Mouse (Mus musculus) liver, postnatal 0 days (tissue): Measurements from ENCODE around the gene Smg6. TPM values are rescaled to one million over a fixed set of nuclear protein-coding genes. Genes with fewer than 3 reads are reported as not detected.

ENCODE experiments used
- ATAC-seq: fragments of 200-750 bp; cut with Nextera tagmentation; 2 replicates; pipeline ENCODE4 v1.8.0; 2017; ENCODE audit warnings: mild to moderate bottlenecking, moderate library complexity
- DNase-seq: peaks from one replicate; pipeline ENCODE4 v3.0.0-alpha.2; 2016
- H3K27ac ChIP-seq: fragments of 300-500 bp; sonication (generic); 2 replicates; pipeline ENCODE4 v1.5.1; 2014; ENCODE audit warnings: antibody characterized with exemption, moderate library complexity, mild to moderate bottlenecking, low read depth
- H3K27me3 ChIP-seq: fragments of 300-500 bp; sonication (generic); 2 replicates; pipeline ENCODE4 v1.6.1; 2014; ENCODE audit warnings: low read length, control low read depth, mixed read lengths; ENCODE audit not compliant: insufficient read depth
- H3K36me3 ChIP-seq: fragments of 300-500 bp; sonication (generic); replicated peaks from 2 replicates; pipeline ENCODE4 v1.6.1; 2014; ENCODE audit warnings: mild to moderate bottlenecking, control low read depth, low read length, moderate library complexity, mixed read lengths; ENCODE audit not compliant: insufficient read depth
- H3K4me1 ChIP-seq: fragments of 300-500 bp; sonication (generic); 2 replicates; pipeline ENCODE4 v1.6.1; 2014; ENCODE audit warnings: antibody characterized with exemption, mild to moderate bottlenecking, control low read depth; ENCODE audit not compliant: insufficient read depth
- H3K4me2 ChIP-seq: fragments of 300-500 bp; sonication (generic); 2 replicates; pipeline ENCODE4 v1.6.1; 2014; ENCODE audit warnings: low read depth, mild to moderate bottlenecking, low read length, moderate library complexity, mixed read lengths
- H3K4me3 ChIP-seq: fragments of 300-500 bp; sonication (generic); 2 replicates; pipeline ENCODE4 v1.5.1; 2014; ENCODE audit warnings: low read depth, low read length
- H3K9ac ChIP-seq: fragments of 300-500 bp; sonication (generic); replicated peaks from 2 replicates; pipeline ENCODE4 v1.6.1; 2014; ENCODE audit warnings: mild to moderate bottlenecking, moderate library complexity
- H3K9me3 ChIP-seq: fragments of 300-500 bp; sonication (generic); 2 replicates; pipeline ENCODE4 v1.6.1; 2016; ENCODE audit warnings: mild to moderate bottlenecking, control low read depth, low read length, mixed read lengths
- CTCF ChIP-seq: sonication (generic); IDR thresholded peaks from 2 replicates; pipeline ENCODE4 v1.5.1; 2016; ENCODE audit warnings: antibody characterized with exemption, low read depth
- EP300 ChIP-seq: IDR thresholded peaks from 2 replicates; pipeline ENCODE4 v1.6.1; 2016; ENCODE audit warnings: antibody characterized with exemption, low read depth, mild to moderate bottlenecking
- WGBS: fragments of 180-500 bp; shearing (Covaris S2); extraction: QIAGEN DNeasy Blood & Tissue Kit; methylation state at CpG from one replicate; pipeline ENCODE4 v1.1.7; 2014; ENCODE audit not compliant: insufficient replicate concordance; 5-methylcytosine and 5-hydroxymethylcytosine counted together
- polyA plus RNA-seq: library from polyadenylated mRNA; unstranded; fragments of >200 nt; fragmentation: Nextera tagmentation; extraction: Ambion mirVana; gene quantifications from 2 replicates; pipeline ENCODE4 v1.2.1, GENCODE M21; 2015

The Smg6 gene
- polyA plus RNA-seq, 1 experiment from 2014 or later: 4.7 TPM

DNA sequence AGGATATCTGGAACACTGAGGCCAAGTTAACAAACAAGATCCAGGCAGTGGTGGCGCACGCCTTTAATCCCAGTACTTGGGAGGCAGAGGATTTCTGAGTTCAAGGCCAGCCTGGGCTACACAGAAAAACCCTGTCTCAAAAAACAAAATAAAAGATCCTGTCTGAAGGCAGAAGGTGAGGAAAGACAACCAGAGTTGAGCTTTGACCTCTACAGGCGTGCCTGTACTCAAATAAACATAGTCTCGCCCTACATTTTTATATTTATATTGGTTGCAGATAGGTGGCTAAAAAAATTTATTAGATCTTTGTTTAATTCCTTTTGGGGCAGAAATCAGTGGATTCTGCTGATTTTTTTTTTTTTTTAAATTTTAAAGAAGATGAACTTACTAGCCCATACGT lies 23.2 kb upstream of the Smg6 start:
- H3K4me1 ChIP-seq: peaks cover 5% of the 10 kb centered on the region; the same call in 1 of the 2 replicates
- 75% methylated on average over 5 of the region's 5 CpGs for WGBS
- ATAC-seq: no peak
- H3K4me3 ChIP-seq: no peak overlapping the region
- H3K27ac ChIP-seq: no peak overlapping the region
- H3K27me3 ChIP-seq: no peaks in the 10 kb centered on the region
- no peak for DNase-seq
- no peak overlapping the region for H3K9ac ChIP-seq
- TF ChIP-seq CTCF: no peak
- TF ChIP-seq EP300: no peak
- no peaks in the 10 kb centered on the region for H3K9me3 ChIP-seq
- peaks cover 71% of the 10 kb centered on the region for H3K36me3 ChIP-seq
- H3K4me2 ChIP-seq: no peak overlapping the region

DNA sequence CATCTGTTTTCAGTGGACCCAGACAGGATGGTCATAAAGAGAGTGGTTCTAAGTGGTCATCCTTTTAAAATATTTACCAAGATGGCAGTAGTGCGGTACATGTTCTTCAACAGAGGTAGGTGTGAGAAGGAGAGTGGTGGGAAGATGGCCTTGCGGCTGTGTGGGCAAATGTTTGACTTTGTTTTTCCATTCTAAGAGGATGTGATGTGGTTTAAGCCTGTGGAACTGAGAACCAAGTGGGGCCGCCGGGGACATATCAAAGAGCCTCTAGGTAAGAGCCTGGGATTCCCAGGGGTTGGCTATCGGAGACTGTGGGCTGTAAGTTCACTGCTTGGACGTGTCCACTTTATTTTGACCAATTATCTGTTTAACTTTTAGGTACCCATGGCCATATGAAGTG lies 17.8 kb upstream of the Smg6 start:
- Histone ChIP-seq H3K27me3 (no peaks in the 10 kb centered on the region), H3K36me3 (peaks cover 63% of the 10 kb centered on the region), H3K4me3 (no peak overlapping the region), H3K9me3 (no peaks in the 10 kb centered on the region), H3K4me1 (no peaks in the 10 kb centered on the region), H3K9ac (no peak overlapping the region), H3K4me2 (no peak overlapping the region), H3K27ac (no peak overlapping the region)
- DNase-seq (no peak), ATAC-seq (no peak)
- TF ChIP-seq CTCF (no peak), EP300 (no peak)
- WGBS: 86% methylated on average over 6 of the region's 6 CpGs

DNA sequence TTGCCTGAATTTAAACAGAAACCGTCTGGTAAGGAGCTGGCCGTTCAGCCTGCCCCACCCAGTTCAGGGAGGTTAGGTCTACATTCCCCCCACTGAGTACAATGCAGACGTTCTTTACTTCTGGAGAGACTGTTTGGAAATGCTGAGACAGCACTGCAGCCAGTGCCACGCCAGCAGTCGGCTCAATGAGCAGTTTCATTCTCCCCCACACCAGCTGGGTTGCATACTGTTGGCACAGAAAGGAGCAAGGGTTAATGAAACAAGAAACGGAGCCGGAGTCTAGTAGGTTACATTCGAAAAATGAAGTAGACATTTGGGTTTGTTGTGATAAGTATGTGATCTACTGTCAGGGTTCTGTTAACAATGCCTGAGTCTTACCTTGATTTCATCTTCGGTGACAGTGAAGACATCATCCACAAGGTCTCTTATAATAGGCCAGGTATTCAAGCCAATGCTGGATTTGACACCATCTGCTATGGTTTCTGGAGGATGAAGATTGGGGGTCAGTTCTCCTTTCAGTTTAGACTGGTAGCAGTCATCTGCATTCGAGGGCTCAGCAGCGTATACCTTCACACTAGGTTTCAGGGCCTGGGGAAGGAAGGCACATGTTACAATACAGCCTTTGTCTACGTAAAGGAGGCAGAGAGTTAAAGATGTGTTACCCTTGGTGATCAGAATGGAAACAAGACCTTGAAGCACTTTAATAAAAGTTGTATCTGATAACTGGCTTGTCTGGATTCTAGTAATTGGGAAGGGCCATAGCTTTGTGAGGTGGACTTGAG lies 16.8 kb upstream of the Smg6 start:
- H3K27me3 ChIP-seq: no peaks in the 10 kb centered on the region
- H3K9me3 ChIP-seq: no peaks in the 10 kb centered on the region
- H3K27ac ChIP-seq: no peak overlapping the region
- no peak for DNase-seq
- 80% methylated on average over 12 of the region's 12 CpGs for WGBS
- H3K4me3 ChIP-seq: no peak overlapping the region
- TF ChIP-seq CTCF (no peak), EP300 (no peak)
- ATAC-seq: no peak
- H3K4me2 ChIP-seq: no peak overlapping the region
- no peak overlapping the region for H3K9ac ChIP-seq
- peaks cover 54% of the 10 kb centered on the region for H3K36me3 ChIP-seq
- H3K4me1 ChIP-seq: no peaks in the 10 kb centered on the region

DNA sequence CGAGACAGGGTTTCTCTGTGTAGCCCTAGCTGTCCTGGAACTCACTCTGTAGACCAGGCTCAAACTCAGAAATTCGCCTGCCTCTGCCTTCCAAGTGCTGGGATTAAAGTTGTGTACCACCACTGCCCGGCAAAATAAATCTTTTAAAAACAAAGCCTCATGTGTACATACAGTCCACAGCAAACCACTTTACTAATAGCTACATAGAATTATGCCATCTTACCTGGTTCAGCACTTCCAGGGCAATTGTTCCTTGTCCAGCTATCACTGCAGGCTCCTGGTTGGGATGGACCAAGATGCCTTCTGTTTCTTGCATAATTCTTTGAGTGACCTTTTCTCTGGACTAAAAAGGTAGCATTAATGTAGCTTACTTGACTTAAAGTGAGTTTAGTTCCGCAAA lies 15.6 kb upstream of the Smg6 start:
- no peak for TF ChIP-seq EP300
- no peak for TF ChIP-seq CTCF
- H3K36me3 ChIP-seq: peaks cover 43% of the 10 kb centered on the region
- H3K9me3 ChIP-seq: no peaks in the 10 kb centered on the region
- 73% methylated on average over 4 of the region's 4 CpGs for WGBS
- no peaks in the 10 kb centered on the region for H3K4me1 ChIP-seq
- no peak for DNase-seq
- ATAC-seq: no peak
- H3K27me3 ChIP-seq: no peaks in the 10 kb centered on the region
- H3K4me2 ChIP-seq: no peak overlapping the region
- no peak overlapping the region for H3K27ac ChIP-seq
- H3K4me3 ChIP-seq: no peak overlapping the region
- no peak overlapping the region for H3K9ac ChIP-seq

DNA sequence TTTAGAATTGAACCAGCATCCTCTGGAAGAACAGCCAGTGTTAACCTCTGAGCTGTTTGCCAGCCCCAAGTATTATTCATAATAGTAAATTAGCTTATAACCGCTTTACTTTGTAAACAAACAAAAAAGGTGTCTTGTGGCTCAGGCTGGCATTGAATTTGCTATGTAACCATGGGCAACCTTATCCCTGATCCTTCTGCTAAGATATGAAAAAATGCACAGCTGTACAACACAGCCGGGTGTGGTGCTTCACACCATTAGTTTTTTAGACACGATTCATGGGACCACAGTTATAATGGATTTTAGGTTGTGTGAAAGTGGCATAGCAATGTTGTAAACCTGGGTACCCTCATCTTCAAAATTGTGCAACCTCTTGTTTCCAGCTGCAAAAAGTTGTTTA lies 13.1 kb upstream of the Smg6 start:
- TF ChIP-seq CTCF (no peak), EP300 (no peak)
- Histone ChIP-seq H3K27me3 (no peaks in the 10 kb centered on the region), H3K9ac (no peak overlapping the region), H3K27ac (no peak overlapping the region), H3K4me2 (no peak overlapping the region), H3K4me1 (no peaks in the 10 kb centered on the region), H3K9me3 (no peaks in the 10 kb centered on the region), H3K4me3 (no peak overlapping the region), H3K36me3 (peaks cover 18% of the 10 kb centered on the region)
- 68% methylated on average over 3 of the region's 3 CpGs for WGBS
- no peak for ATAC-seq
- DNase-seq: no peak

DNA sequence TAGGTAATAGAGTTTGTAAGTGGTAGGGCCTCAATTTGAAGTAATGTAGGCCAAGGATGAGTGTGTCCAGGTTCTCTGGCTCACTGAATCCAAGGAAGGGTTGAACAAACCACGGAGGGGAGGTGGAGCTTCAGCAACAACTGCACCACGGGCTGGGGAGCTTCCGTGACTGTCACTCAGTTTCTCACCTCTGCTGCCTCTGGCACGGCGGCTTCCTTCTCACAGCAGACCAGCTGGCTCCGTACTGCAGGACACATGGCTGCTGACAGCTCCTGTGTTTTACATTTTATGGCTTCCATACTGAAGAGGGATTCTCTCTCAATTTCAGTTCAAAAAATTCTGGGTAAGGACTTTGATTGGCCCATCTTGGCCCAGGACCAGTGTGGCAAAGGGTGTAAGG lies 6.4 kb upstream of the Smg6 start:
- ATAC-seq: no peak

More for the DNA sequence above, 6.4 kb upstream of the Smg6 start:
- Histone ChIP-seq H3K9ac (no peak overlapping the region), H3K27me3 (no peaks in the 10 kb centered on the region), H3K4me3 (no peak overlapping the region), H3K4me1 (peaks cover 3% of the 10 kb centered on the region; the same call in 1 of the 2 replicates), H3K4me2 (no peak overlapping the region), H3K27ac (no peak overlapping the region), H3K9me3 (no peaks in the 10 kb centered on the region), H3K36me3 (no peaks in the 10 kb centered on the region)
- TF ChIP-seq EP300 (no peak), CTCF (no peak)
- DNase-seq: no peak
- WGBS: 81% methylated on average over 6 of the region's 6 CpGs
